Mouse (Mus musculus): ENCODE results near the gene 4930404H24Rik. TPM values are rescaled to one million over a fixed set of nuclear protein-coding genes. Genes with fewer than 3 reads are reported as not detected.
A peak's percentile ranks its signal among the peaks of the same experiment; 100 is the strongest.

The 4930404H24Rik gene
- total RNA-seq, 2 experiments from 2014 or later = not detected

- no peak for ATAC-seq (replicated peaks; ENCODE audit: low FRiP score, low TSS enrichment, poor library complexity, severe bottlenecking)
These were observed 35.3 kb downstream of the 4930404H24Rik start for GRCm38 (mm10) chr2:153527580-153528531.

- no peak for ATAC-seq (replicated peaks; ENCODE audit: low FRiP score, low TSS enrichment, poor library complexity, severe bottlenecking)
These were observed 36.2 kb downstream of the 4930404H24Rik start for GRCm38 (mm10) chr2:153528571-153529364.

- ATAC-seq (replicated peaks; ENCODE audit: low FRiP score, low TSS enrichment, poor library complexity, severe bottlenecking) = no peak
These were observed 36.8 kb downstream of the 4930404H24Rik start for GRCm38 (mm10) chr2:153529365-153529781.

- ATAC-seq (replicated peaks; ENCODE audit: low FRiP score, low TSS enrichment, poor library complexity, severe bottlenecking) = no peak
These were observed 37.6 kb downstream of the 4930404H24Rik start, which contains the start of gene Nol4l for GRCm38 (mm10) chr2:153529931-153530766. Gene Nol4l (minus strand): TSS chr2:153529971.

GRCm38 (mm10) chr2:153530948-153531347, 38.4 kb downstream of the 4930404H24Rik start:
- peak; percentile 22; the same call in 1 of the 2 replicates for ATAC-seq (replicated peaks; ENCODE audit: low FRiP score, low TSS enrichment, poor library complexity, severe bottlenecking)

GRCm38 (mm10) chr2:153533981-153534380, 41.4 kb downstream of the 4930404H24Rik start:
- ATAC-seq (replicated peaks; ENCODE audit: low FRiP score, low TSS enrichment, poor library complexity, severe bottlenecking) = no peak

GRCm38 (mm10) chr2:153538898-153539297, 46.3 kb downstream of the 4930404H24Rik start:
- no peak for ATAC-seq (replicated peaks; ENCODE audit: low FRiP score, low TSS enrichment, poor library complexity, severe bottlenecking)

GRCm38 (mm10) chr2:153542936-153543668, 50.5 kb downstream of the 4930404H24Rik start:
- peak; percentile 54 for ATAC-seq (replicated peaks; ENCODE audit: low FRiP score, low TSS enrichment, poor library complexity, severe bottlenecking)

Other genes with a start within 250 kb of the 4930404H24Rik start
- gene Kif3b, start 201.4 kb upstream of the 4930404H24Rik start, total RNA-seq (2014; fragmentation: Nextera tagmentation) = 10.2 and 10.5 TPM in 2 replicates
- gene Kif3b, start 201.4 kb upstream of the 4930404H24Rik start, total RNA-seq (2017) = 8.6 and 10.3 TPM in 2 replicates
- 51.5 and 58.9 TPM in 2 replicates for gene Asxl1, start 147.0 kb upstream of the 4930404H24Rik start, total RNA-seq (2014; fragmentation: Nextera tagmentation)
- gene Asxl1, start 147.0 kb upstream of the 4930404H24Rik start, total RNA-seq (2017) = 27.3 and 32.2 TPM in 2 replicates
- 10.4 and 13.8 TPM in 2 replicates for gene Nol4l, start 37.2 kb downstream of the 4930404H24Rik start, total RNA-seq (2014; fragmentation: Nextera tagmentation)
- 4.2 and 13.3 TPM in 2 replicates for gene Nol4l, start 37.2 kb downstream of the 4930404H24Rik start, total RNA-seq (2017)
- gene Commd7, start 140.0 kb downstream of the 4930404H24Rik start, total RNA-seq (2014; fragmentation: Nextera tagmentation) = 25.8 and 35.8 TPM in 2 replicates
- 22.3 and 24.1 TPM in 2 replicates for gene Commd7, start 140.0 kb downstream of the 4930404H24Rik start, total RNA-seq (2017)
- 20.2 and 22.1 TPM in 2 replicates for gene Dnmt3b, start 156.7 kb downstream of the 4930404H24Rik start, total RNA-seq (2014; fragmentation: Nextera tagmentation)
- gene Dnmt3b, start 156.7 kb downstream of the 4930404H24Rik start, total RNA-seq (2017) = 13.4 and 18.0 TPM in 2 replicates
- 1.4 and 1.5 TPM in 2 replicates for gene Dnmt3c, start 203.9 kb downstream of the 4930404H24Rik start, total RNA-seq (2014; fragmentation: Nextera tagmentation)
- 0.47 and 0.53 TPM in 2 replicates for gene Dnmt3c, start 203.9 kb downstream of the 4930404H24Rik start, total RNA-seq (2017)
- 109 and 127 TPM in 2 replicates for gene Mapre1, start 248.5 kb downstream of the 4930404H24Rik start, total RNA-seq (2014; fragmentation: Nextera tagmentation)
- 243 and 279 TPM in 2 replicates for gene Mapre1, start 248.5 kb downstream of the 4930404H24Rik start, total RNA-seq (2017)